Mouse (Mus musculus): ENCODE results near the gene Anxa11.

DNA sequence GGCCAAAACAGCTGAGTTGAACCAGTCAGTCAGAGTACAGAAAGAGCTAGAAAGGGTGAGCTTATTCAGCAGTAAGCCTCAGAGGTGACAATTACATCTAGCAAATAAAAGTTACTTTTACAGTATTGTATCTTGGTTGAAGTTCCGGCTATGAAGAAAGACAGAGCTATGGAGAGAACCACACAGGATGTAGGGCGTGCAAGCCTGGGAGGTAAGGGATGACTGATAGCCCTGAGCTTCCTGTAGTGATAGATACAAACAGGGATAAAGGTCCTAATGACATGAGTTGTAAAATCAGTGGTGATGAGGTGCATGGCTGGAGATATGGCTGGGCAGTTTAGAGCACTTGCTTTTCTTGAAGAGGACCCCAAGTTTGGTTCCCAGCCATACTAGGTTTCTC lies 15.1 kb upstream of the Anxa11 start:
- TF ChIP-seq CTCF (IDR thresholded peaks at IDR 0.05; ENCODE audit: borderline replicate concordance, insufficient read depth, low read depth, low read length): no peak
- no peak for TF ChIP-seq POLR2A (IDR thresholded peaks at IDR 0.05; ENCODE audit: borderline replicate concordance, insufficient read depth, low read length)
